Mouse (Mus musculus) 3T3-L1 (cell line): ENCODE measurements at regions not wholly inside any gene's neighbourhood (a gene's known extent, or its start where the extent isn't known, plus 50 kb on each side); places are given as distances from the start of the nearest gene placed in this dataset.

Experiments used
- DNase-seq: peaks from one replicate; pipeline ENCODE4 v3.0.0-alpha.2; 2015; ENCODE audit warnings: low read depth, low spot score

DNA sequence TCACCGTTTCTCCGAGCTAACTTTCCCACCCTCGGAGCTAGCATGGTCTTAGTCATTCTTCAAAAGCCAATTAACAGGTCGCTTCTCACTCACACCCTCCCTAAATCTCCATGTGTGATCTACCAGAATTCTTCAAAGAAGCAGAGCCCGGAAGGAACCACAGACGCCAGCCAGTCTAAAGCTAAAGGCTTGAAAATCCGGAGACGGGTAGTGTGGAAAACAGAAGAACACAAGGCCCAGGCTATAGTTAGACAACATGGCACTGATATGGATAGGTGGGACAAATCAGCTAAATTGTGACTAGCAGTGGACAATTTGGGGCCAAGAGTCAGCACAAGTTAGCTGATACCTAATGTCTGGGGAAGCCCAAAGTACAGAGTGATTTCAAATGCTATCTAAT, 387.0 kb upstream of the Trpc7 start:
- no peak for DNase-seq

- no peak for DNase-seq
Observed at GRCm38 (mm10) chr13:57281941-57282710, 386.3 kb upstream of the Trpc7 start.

DNA sequence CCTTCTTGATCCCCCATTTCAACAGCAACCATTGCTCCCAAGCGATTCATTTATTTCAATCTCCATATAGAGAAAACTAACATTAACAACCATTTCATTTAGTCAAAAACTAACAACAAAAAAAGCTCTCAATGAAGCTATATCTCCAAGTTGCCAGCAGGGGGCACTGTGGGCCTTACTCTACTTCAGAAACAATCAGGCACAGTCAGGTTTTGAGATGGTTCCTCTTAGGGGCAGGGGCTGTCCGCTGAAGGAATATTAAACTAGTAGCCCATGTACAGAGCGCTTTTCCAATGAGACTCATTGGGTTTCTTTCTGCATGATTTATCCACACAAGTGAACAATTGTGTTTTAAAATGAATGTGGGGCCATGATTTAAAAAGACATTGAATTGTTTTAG, 385.7 kb upstream of the Trpc7 start:
- peak; percentile 23 for DNase-seq

DNA sequence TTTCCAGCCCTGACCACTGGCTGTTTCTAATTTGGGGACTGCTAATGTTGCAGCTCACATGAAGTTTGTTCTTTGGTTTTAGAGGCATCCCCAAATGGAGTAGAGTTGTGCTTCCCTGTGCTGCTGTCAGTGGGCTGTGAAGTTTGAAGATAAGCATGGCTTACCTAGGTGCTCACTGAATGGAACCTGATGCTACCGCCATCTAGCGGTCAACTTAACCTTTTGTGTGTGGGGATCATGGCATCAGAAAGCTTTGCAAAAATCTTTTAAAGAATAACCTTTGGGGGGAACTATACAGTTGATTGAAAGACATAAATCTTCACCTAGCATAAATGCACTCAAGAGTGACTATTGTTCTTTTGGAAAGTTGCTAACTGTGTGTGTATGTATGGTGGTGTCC, 382.8 kb upstream of the Trpc7 start:
- DNase-seq, result peak; percentile 28

DNA sequence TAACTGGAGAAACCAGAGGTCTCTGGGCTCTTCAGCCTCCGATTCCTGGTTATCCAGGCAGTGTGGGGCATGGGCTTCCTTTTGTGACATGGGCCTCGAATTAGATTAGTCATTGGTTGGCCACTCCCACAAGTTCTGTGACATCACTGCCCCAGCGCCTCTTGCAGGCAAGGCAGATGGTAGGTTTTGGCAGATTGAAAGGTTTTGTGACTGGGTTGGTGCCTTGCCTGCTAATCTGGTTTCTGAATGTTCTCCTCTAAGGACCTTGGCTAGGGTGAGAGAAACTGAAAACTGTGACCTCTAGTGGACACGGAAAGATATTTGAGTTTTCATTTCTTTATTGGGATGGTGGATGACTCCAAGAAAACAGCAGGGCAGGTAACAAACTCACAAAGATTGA, 381.3 kb upstream of the Trpc7 start:
- peak; percentile 16 for DNase-seq

GRCm38 (mm10) chr13:57275871-57276270, 380.1 kb upstream of the Trpc7 start:
- DNase-seq, result no peak

GRCm38 (mm10) chr13:57273593-57273992, 377.8 kb upstream of the Trpc7 start:
- no peak for DNase-seq

GRCm38 (mm10) chr13:57269614-57270013, 373.8 kb upstream of the Trpc7 start:
- DNase-seq, result peak; percentile 64

DNA sequence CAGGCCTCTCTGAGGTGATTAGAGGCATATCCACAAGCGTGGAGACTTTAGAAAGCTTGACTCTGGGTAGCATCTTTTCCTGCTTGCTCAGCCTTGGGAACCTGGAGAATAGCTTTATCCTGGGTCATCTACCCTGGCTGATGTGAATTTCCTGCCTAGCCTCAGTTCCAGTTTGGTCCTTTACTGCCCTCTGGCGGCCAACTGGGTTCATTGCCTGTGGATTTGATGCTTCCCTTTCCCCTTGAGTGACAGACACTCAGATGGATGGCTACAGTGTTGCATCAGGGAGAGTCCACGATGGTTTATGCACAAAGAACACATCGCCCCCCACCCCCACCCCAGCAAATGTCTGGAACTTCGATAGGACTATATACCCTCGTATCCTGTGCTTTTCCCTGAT, 364.1 kb upstream of the Trpc7 start:
- DNase-seq, result peak; percentile 71

- no peak for DNase-seq
Observed at GRCm38 (mm10) chr13:57259474-57259873, 363.7 kb upstream of the Trpc7 start.

GRCm38 (mm10) chr13:57255920-57256319, 360.1 kb upstream of the Trpc7 start:
- no peak for DNase-seq

DNA sequence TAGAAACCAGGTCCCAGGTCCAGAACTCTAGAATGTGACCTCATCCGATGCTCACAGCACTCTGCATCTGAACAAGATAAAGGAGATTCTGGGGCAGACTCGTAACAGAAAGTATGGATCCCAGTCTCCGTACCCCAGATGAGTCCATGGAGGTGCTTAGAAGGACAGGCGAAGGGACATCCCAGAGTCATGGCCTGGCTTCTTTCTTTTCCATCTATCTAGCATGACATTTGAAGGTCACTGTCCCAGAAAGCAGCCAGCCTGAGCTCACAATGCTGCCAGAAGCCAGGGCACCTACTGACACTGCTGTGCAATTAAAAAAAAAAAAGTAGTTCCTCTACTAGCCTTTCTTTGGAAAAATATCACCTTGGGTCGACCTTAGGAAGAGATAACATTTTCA, 354.1 kb upstream of the Trpc7 start:
- DNase-seq, result no peak

GRCm38 (mm10) chr13:57249401-57249800, 353.6 kb upstream of the Trpc7 start:
- no peak for DNase-seq

GRCm38 (mm10) chr13:57246238-57246963, 350.6 kb upstream of the Trpc7 start:
- DNase-seq, result no peak

GRCm38 (mm10) chr13:57236917-57237316, 341.1 kb upstream of the Trpc7 start:
- no peak for DNase-seq

GRCm38 (mm10) chr13:57236211-57236610, 340.4 kb upstream of the Trpc7 start:
- DNase-seq, result no peak

- DNase-seq, result no peak
Observed at GRCm38 (mm10) chr13:57232906-57233305, 337.1 kb upstream of the Trpc7 start.

- no peak for DNase-seq
Observed at GRCm38 (mm10) chr13:57231666-57232065, 335.9 kb upstream of the Trpc7 start.

- DNase-seq, result no peak
Observed at GRCm38 (mm10) chr13:57230253-57230652, 334.5 kb upstream of the Trpc7 start.

DNA sequence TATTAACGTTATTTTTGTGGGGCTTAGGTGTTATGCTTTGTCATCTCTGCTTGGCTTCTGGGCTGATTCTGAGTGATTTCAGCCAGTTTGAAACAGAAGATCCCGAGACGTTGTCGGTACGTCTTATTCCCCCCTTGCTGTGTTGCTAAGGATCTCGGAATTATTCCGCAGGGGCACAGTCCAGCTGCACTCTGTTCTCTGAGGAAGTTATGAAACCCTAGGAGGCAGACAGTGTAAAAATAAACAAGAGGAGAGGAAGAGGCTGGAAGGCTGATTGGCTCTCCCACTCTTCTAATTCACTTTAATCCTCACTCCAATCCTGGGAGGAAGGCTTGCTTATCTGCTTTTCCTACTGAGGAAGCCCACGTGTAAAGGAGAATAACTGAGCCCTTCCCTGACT, 325.3 kb upstream of the Trpc7 start:
- DNase-seq, result no peak

- no peak for DNase-seq
Observed at GRCm38 (mm10) chr13:57216161-57216560, 320.4 kb upstream of the Trpc7 start.

GRCm38 (mm10) chr13:57212251-57212650, 316.5 kb upstream of the Trpc7 start:
- DNase-seq, result no peak

GRCm38 (mm10) chr13:57191195-57191594, 295.4 kb upstream of the Trpc7 start:
- no peak for DNase-seq
